Mouse (Mus musculus): ENCODE data around the gene Vtcn1.

DNA sequence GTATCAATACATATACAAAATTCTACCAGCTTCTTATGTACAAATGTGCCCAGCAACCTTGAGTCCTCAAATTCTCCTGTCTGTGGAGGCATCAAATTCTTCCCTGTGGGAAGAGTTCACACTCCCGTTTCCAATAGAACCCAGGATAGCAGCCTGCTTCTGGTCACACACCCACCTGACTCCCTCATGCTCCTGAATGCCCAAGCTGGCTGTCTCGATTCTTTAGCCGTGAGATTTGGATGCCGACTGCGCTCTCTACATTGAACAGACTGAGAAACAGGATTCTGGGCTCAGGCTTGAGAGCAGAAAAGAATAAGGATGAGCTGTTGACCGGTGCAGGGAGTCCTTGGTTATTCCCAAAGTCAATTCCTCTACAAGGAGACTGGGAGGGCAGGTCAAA is 48.3 kb upstream of the Vtcn1 start:
- no peak for TF ChIP-seq CTCF (IDR thresholded peaks at IDR 0.05; ENCODE audit: low read depth)
- no peak for TF ChIP-seq EP300 (IDR thresholded peaks at IDR 0.05; ENCODE audit: low read depth)
